Mouse (Mus musculus) right cerebral cortex, adult 2 months (tissue): ENCODE data around the gene Derl3.
"Not testable (repeated sequence)": the region's sequence is repeated elsewhere in the genome, so short reads cannot be mapped to it uniquely, and the experiment has no call there.

Source experiments
- DNase-seq, 2 experiments: peaks; one replicate each; pipeline ENCODE4 v3.0.0; 2021 to 2022; ENCODE audit warnings: low spot score in 2 of 2

The Derl3 gene

DNA sequence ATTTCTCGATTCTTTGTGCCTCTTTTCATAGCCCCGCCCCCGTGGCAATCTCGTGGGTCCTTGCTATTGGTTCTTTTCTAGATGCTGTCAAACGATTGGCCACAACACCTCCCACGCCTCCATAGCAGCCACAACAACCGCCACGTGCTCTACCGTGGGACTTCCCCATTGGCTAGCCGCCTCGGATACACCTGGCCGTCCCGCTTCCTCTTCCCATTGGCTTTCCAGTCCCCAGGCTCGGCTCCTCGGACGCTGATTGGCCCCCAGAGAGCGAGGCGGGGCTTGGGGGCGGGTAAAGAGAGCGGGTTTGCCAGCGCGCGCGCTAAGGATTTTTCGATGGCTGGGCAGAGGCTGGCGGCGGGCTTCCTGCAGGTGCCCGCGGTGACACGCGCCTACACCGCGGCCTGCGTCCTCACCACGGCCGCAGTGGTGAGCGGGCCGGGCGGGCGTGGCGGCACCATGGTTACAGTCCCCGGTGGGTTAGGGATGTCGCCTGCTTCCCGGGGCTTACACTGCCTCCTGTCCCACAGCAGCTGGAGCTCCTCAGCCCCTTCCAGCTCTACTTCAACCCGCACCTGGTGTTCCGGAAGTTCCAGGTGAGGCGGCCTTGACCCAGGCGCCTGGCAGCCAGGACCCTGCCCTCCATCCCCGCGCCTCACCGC, at the start of gene Derl3:
Gene Derl3 (plus strand): TSS at position 325 of the 662 bp plus-strand sequence.
- DNase-seq = peak; percentile 97 to 98

DNA sequence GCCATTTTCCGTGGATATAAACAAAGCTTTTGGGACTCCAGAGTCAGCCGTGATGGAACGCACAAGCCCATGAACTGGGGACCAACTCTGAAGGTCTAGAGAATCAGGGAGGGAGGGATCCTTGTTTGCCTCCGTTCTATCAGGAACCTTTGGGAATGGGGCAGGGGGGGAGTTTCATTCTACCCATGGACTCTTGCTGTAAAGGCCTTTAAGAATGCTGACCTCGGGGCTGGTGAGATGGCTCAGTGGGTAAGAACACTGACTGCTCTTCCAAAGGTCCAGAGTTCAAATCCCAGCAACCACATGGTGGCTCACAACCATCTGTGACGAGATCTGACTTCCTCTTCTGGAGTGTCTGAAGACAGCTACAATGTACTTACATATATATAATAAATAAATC, 49.3 kb upstream of the Derl3 start:
- DNase-seq = not testable (repeated sequence)

DNA sequence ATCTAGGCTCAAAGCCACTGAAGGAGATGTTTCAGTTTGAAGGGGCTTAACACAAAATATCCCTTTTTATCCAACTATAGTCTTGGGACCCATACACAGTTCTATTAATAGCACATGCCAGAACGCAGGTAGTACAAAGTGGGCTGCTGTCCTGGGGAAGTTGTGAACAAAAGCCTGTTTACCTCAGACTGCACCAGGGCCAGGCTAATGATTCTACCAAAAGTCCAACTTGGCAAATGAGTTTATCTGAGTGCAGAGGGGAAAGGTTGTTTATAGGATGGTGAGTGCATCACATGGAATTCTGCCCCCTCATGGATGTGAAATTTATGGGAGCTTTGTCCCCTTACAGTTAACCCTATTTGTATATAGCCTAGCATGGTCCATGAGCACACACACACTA, 48.4 kb upstream of the Derl3 start:
- no peak for DNase-seq

DNA sequence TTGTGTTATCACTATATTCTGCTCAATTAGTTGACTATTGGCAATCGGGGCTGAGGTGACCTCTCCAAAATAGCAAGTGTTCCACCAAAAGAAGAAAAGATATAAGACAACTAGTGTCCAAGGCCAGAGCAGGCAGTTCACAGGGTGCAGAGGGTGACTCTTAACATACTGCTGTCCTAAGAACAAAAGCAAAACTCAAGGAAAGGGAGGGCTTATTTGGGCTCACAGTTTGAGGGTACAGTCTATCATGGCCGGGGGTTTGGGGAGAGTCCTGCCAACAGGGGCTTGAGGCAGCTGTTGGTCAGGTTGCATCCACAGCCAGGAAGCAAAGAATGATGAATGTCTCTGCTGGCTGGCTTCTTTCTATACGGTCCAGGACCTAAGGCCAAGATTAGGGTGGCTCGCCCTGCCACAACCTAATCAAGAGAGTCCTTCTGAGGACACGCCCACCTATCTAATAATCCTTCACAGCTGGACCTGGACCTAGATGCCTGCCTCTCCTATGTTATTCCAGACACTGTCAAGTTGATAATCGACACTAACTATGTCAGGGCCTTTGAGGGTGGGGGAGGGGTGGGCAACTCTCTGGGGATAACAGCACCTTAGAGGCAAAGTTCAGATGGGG, 47.8 kb upstream of the Derl3 start:
- no peak for DNase-seq

DNA sequence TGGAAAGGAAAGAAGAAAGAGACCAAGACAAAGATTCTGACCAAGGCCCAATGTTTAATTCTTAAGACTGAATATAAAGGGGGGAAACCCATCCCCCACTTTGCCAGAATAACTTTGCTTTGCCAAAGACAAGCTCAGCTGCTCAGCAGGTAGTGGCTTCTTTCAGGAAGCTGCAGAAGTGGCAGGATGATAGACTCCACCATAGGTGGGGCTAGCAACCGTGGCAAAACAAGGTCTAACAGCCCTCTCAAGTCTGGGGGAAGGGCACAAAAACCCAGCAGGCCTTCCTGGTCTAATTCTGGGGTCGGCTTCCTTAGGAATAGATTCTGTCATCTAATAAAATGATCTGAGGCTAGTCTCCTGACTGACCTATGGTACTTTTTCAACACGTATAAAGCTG, 44.8 kb upstream of the Derl3 start:
- DNase-seq = no peak

DNA sequence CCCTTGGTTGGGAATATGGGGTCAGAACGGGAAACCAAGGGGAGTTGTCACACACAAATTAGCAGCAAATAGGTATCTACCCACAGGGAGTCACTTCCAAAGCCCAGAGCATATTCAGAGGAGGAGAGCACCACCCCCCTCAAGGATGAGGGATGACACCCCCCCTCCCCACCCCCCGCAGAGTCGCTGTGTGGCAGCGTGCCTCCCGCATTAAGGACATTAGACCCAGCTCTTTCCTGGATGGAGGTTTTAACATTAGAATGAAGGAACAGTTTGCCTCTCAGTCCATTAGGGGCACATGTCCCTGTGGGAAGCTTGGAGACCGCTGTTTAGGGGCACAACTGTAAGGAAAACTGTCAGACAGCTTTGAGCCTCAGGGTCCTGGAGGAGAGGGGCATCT, 42.1 kb upstream of the Derl3 start:
- no peak for DNase-seq

DNA sequence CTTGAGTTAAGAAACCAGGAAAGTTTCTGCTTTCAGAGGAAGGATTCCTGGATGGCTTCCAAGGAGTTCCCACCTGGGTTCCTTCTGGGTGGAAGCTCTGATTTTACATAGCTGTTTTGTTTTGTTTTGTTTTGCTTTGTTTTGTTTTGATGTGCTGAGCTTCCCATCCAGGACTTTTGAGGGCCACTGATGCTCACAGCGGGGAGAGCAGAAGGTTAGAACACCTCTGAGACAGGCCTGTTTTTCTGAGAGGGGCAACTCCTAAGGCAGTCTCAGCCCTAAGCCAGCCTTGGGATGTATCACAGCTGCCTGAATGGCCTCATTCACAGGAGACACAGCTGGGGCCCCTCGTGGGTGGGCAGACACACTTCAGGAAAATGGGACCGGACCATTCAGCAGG, 41.5 kb upstream of the Derl3 start:
- DNase-seq = no peak

DNA sequence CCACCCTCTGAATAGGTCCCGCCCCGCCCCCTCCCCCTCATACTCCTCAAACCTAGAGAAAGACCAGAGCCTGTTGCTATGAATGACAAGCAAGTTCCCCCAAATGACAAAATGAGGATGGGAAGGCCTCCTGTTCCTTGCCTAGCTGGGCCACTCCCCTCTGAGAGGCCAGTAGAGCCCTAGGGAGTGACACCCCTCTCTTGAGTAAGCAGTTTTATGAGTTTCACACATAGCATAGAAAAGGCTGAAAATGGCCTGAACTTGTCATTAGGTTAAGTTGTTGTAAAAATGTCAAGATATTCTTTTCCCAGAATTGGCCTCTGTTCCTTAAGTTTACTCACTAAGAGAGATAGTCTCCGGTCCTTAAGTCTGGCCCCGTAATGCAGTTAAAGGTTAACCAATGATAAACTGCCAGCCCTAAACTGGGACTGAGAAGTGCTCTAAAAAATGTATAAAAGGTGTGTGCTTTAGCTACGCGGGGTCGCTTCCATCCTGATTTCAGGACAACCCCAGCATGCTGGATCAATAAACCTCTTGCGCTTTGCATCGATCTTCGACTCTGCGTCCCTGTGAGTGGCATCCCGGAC, 40.6 kb upstream of the Derl3 start:
- no peak for DNase-seq

DNA sequence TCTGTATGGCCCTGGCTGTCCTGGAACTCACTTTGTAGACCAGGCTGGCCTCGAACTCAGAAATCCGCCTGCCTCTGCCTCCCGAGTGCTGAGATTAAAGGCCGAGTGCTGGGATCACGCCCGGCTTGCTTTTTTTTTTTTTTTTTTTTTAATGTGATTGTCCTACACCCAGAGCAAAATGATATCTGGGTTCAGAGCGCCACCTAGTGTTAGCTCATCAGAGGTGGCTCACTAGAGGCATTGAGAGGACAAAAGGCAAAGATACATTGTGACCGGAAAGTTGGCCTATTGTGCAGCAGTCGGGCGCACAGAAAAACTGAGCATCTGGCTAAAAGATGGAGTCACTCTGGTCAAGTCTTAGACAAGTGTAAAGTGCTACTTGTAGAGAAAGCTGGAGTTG, 39.8 kb upstream of the Derl3 start:
- peak; percentile 88 to 93 for DNase-seq

DNA sequence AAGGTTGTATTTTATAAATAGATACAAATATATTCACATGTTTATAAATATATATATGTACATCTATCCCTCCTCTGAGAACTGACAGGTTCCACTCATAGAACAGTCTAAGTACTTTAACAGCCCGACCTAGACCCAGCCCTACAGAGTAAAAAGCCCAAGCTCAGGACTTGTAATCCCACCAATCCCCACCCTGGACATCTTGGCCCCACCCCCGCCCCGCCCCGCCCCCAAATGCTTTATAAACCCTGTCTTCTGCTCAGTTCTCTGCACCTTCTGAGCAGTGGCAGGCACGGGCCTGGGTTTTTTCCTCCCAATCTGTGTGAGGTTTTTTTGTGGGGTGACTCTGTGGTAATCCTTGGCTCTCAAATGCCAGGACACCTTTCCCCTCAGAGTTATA, 39.1 kb upstream of the Derl3 start:
- no peak for DNase-seq

DNA sequence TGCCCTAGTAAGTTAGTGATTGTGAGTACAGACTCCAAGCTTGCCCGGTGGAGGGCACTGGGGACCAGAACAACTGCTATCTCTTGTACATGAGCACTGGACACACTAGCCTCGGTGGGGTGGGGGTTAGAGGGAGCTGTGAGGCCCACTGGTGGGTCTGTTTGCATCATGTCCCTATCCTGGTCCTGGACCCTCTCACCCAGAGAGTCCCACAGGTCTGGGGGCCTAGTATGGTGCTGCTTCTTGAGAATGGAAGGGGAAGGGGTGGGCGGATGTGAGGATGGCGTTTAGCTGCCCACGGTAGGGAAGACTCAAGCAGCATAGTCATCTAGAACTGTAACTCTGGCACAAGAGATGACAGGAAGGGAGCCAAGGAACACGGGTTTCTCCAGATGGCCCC, 38.4 kb upstream of the Derl3 start:
- no peak for DNase-seq

DNA sequence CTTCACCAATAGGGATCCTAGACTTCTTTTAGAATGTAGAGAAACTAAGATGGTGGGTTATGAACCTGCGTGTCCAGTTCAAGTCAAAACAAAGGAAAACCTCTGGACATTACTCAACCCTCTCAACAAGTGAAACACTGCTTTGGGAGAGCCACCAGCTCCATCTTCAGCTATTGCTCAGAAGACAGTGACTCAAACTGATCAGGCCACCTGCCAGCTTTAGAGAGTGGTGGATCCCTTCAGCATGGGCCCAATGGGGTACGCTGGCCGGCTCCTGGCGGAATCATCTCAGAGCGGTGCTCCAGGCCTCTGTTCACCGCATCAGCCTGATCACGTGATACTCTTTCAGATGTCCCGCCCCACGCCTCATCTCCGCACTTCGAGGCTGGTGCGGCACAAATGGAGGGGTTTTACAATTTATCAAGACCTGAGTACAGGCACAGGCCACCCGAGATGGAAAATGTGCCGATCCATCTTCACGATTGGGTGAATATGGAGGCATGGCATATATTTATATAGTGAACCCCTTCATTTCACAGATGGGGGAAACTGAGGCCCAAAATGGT, 37.7 kb upstream of the Derl3 start:
- peak in 1 of 2 experiments; percentile 42 for DNase-seq

DNA sequence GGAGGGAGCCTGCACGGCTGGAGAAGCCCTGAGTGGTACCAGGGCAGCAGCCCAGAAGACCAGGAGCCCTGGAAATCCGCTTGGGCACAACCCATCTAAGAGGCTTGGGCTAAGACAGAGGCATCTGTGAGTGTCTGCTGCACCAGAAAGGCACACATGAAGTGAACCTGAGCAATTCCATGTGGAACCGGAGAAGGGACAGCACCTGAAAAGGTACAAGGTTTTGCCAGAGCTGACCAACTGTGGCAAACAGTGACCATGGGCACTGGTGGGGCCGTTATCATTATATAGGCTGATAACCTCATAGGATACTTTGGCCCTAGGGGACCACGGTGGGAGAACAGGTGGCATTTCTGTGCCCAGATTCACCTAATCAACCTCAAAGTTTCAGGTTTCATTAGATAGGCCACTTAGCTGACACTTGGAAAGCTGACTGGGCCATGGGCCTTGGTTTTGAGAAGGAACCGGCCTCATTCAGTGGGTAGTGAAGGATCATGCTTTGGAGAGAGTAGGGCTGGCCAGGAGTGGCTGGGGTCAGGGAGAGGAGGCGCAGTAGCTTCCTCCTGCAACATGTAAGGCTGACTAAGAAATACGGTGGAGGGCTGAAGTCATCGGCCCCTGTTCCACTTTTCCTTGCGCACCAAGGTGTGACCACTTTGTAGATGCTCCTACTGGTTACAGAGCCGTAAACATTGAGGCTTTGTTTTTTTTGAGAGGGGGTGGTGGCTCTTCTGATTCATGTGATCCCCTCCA, 36.9 kb upstream of the Derl3 start:
- no peak for DNase-seq

DNA sequence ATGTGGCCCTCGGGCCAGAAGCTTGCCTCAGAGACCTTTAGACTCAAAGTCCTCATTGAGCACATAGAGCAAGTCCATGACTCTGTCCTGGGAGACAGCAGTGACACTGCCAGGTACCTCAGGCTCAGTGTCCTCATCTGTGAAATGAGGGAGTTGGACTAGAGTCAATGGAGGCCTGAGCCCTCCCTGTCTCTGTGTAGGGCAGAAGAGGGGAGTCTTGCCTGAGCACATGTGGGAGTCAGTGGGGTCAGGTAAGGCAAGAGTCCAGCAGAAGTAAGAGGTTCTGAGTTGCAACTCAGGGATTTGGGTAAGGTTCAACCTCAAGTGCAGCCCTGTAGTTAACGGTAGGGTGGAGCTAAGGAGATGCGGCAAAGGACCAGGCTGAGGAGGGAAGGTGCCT, 36.2 kb upstream of the Derl3 start:
- DNase-seq = no peak

DNA sequence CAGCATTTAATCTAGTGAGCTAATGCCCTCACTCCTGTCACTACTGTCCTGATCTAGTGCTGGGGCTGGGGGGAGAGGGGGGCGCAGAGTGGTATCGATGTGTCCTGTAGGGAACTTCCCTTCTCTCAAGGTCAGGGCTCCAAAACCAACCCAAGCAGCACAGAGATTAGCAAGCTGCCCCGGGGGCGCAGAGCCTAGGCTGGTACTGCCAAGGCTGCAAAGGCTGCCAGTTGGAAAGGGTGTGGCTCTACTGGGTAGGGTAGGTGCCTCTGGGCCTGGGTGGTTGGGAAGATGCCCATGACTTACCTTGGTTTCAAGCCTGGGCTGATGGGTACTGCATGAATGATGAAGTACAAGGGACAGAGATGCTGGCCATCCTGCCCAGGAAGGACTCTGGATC, 35.6 kb upstream of the Derl3 start:
- no peak for DNase-seq

DNA sequence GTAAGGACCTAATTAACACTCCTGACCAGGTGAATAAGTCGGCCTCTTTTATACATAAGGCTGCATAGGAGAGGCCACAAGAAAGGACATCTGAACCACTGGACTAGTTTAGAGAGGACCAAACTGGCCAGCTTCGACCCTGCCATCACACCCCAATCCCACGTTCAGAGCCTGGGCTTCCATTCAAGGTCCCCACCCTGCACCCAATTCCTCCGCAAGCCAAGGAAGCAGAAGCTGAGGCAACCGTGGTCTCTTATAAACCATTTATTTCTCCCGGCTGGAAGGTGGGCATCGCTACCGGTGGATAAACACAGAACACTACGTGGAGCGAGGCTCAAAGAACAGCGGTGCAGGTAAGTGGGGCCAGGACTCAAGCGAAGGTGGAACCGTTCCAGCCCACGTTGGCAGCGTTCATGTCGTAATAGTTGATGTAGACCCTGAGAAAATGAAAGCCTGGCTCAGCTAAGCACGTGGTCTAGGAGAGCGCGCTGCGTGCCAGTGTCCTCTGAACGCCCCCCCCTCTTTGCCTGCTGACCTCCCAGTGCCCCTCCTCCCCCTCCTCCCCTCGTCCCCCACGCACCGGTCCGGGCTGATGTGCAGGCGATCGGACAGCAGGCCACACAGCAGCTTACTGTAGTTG, 34.0 kb upstream of the Derl3 start:
- peak in 1 of 2 experiments; percentile 52 for DNase-seq

DNA sequence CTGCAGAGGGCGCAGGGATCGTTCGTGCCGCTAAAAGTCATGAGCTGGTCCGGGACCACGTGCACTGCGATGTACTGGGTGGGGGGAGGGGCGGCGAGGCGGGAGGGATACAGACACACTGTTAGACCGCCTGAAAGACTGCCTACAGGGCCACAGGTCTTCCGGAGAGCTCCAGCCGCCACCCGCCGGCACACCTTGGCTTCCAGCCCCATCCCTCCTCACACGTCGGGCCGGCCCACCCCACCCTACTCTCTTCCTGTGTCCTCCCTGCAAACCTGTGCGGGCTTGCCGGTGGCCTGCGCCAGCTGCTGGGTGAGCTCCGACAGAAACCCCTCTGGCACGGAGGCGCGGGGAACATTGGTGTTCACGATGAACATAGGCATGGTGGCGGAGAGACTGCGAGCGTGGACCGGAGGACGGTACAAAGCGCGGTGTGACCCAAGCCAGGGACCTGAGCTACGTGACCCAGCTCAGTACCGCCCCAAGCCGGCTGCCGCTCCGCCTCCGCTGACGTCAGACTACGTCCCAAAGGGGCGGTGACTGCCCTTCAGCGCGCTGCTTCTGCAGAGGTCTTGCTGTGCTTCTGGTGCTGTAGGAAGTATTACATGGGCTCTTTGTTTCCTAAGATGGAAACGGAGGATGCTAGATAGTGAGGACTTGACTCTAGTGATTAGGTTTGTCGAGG, 33.3 kb upstream of the Derl3 start, which contains the start of gene Mif:
Gene Mif (minus strand): TSS at position 455 of the 685 bp plus-strand sequence.
- DNase-seq = peak; percentile 82 to 89

DNA sequence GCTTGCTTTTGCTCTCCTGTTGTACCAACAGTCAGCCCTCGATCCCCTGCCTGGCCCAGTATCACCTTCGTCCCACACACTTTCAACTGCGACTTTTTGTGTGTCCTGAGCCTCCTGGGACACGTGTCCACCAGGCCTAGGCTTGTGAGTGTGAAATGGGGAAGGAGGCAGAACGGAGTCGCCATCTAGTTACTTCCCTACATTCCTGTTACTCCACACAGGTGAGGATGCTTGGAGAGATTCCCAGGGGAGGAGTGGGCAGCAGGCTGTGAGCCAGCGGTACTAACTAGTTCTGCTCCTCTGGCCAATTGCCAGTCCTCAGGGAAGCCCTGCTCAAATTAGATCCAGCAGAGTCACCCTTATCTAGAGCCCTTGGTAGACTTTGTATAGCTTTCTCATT, 32.5 kb upstream of the Derl3 start:
- DNase-seq = no peak

DNA sequence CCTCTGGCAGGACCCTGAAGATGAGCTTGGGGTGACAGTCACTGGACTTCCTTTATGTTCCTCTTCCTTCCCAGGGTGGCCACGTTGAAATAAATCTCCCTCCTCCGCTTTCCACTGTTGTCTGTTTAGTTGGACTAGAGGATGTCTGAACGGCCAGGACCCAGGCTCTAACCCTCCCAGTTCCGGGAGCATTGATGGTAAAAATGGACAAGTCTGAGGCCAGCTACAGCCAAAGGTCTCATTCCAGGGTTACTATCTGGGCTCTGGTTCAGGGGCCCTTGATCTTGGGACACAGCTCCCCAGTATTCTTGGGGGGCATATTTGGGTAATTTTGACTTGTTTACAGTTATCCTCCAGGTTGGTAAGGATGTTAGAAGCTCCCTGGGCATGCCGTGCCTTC, 31.6 kb upstream of the Derl3 start:
- no peak for DNase-seq

DNA sequence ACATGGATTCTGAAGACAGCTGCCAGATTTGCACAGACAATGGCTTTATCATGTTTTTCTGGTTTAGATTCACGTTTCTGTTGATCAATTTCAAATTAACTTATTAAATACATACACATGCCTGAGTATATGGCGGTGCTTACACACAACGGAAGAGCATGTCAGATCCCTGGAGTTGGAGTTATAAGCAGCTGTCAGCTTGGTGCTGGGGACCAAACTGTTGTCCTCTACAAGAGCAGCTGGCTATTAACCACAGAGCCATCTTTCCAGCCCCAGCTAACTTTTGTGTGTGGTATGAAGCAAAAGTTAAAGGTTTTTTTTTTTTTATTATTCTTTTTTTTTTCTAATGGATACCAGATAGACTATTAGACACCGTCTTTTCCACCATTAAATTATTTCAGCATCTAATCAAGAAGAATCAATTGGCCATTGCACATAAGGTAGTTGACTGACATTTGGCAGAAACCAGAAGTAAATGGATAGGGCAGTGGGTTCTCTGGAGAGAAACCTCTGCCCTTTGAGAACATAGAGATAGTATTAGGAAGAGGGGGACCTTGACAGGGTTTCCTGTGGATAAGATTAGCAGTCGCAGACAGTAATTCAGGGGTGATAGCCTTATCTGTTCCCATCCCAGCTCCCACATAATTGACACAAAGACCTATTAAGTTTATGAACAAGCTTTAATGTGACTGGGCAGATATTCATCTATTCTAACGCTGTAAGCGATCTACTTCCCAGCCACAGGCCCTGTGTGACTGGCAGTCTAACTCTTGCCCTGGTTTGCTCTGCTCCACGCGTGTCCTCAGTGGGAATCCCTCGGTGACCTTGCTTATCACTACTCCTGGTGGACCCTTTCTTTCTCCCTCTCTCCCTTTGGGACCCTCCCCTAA, 20.9 kb upstream of the Derl3 start:
- DNase-seq = no peak
